Mouse (Mus musculus): ENCODE measurements around the gene Epb41l4b. TPM values are rescaled to one million over a fixed set of nuclear protein-coding genes. Genes with fewer than 3 reads are reported as not detected.

Gene Epb41l4b
- total and polyA plus RNA-seq, 2 experiments from 2014 or later, result 1.8 to 6.2 TPM

GRCm38 (mm10) chr4:57067801-57068200, 75.4 kb downstream of the Epb41l4b start:
- Histone ChIP-seq H3K27me3 (ENCODE audit: insufficient read depth, low read length) (no peaks in the 10 kb centered on the region), H3K4me2 (ENCODE audit: low read depth) (no peak overlapping the region), H3K4me1 (ENCODE audit: insufficient read depth) (no peaks in the 10 kb centered on the region), H3K27ac (ENCODE audit: low read depth, low read length) (no peak overlapping the region), H3K9ac (no peak overlapping the region), H3K36me3 (ENCODE audit: insufficient read depth) (no peaks in the 10 kb centered on the region), H3K4me3 (ENCODE audit: low read depth, low read length) (no peak overlapping the region), H3K9me3 (ENCODE audit: low read length) (no peaks in the 10 kb centered on the region)
- WGBS, result 73% methylated on average over 5 of the region's 5 CpGs
- TF ChIP-seq CTCF (IDR thresholded peaks at IDR 0.05; ENCODE audit: low read depth), result no peak
- no peak for ATAC-seq
- DNase-seq, result no peak

- DNase-seq (no peak), ATAC-seq (no peak)
- Histone ChIP-seq H3K27me3 (ENCODE audit: insufficient read depth, low read length) (no peaks in the 10 kb centered on the region), H3K9ac (no peak overlapping the region), H3K27ac (ENCODE audit: low read depth, low read length) (no peak overlapping the region), H3K36me3 (ENCODE audit: insufficient read depth) (no peaks in the 10 kb centered on the region), H3K4me1 (ENCODE audit: insufficient read depth) (no peaks in the 10 kb centered on the region), H3K4me2 (ENCODE audit: low read depth) (no peak overlapping the region), H3K4me3 (ENCODE audit: low read depth, low read length) (no peak overlapping the region), H3K9me3 (ENCODE audit: low read length) (no peaks in the 10 kb centered on the region)
- WGBS, result 88% methylated on average over 2 of the region's 2 CpGs
- no peak for TF ChIP-seq CTCF (IDR thresholded peaks at IDR 0.05; ENCODE audit: low read depth)
These were observed 76.3 kb downstream of the Epb41l4b start for GRCm38 (mm10) chr4:57066936-57067335.

GRCm38 (mm10) chr4:57065273-57065672, 78.0 kb downstream of the Epb41l4b start:
- ATAC-seq, result peak; percentile 55; the same call in 1 of the 2 replicates
- no peaks in the 10 kb centered on the region for H3K36me3 ChIP-seq (ENCODE audit: insufficient read depth)

GRCm38 (mm10) chr4:57064830-57065229, 78.4 kb downstream of the Epb41l4b start:
- Histone ChIP-seq H3K27ac (ENCODE audit: low read depth, low read length) (no peak overlapping the region), H3K27me3 (ENCODE audit: insufficient read depth, low read length) (no peaks in the 10 kb centered on the region), H3K4me2 (ENCODE audit: low read depth) (no peak overlapping the region), H3K4me1 (ENCODE audit: insufficient read depth) (no peaks in the 10 kb centered on the region), H3K9me3 (ENCODE audit: low read length) (no peaks in the 10 kb centered on the region), H3K9ac (no peak overlapping the region), H3K36me3 (ENCODE audit: insufficient read depth) (no peaks in the 10 kb centered on the region), H3K4me3 (ENCODE audit: low read depth, low read length) (no peak overlapping the region)
- ATAC-seq (no peak), DNase-seq (no peak)
- 17% methylated on average over 2 of the region's 2 CpGs for WGBS
- no peak for TF ChIP-seq CTCF (IDR thresholded peaks at IDR 0.05; ENCODE audit: low read depth)

More at GRCm38 (mm10) chr4:57065273-57065672, 78.0 kb downstream of the Epb41l4b start:
- peak; percentile 85 for TF ChIP-seq CTCF (IDR thresholded peaks at IDR 0.05; ENCODE audit: low read depth)
- Histone ChIP-seq H3K27me3 (ENCODE audit: insufficient read depth, low read length) (no peaks in the 10 kb centered on the region), H3K9ac (no peak overlapping the region), H3K4me1 (ENCODE audit: insufficient read depth) (no peaks in the 10 kb centered on the region), H3K9me3 (ENCODE audit: low read length) (no peaks in the 10 kb centered on the region), H3K27ac (ENCODE audit: low read depth, low read length) (no peak overlapping the region), H3K4me3 (ENCODE audit: low read depth, low read length) (no peak overlapping the region), H3K4me2 (ENCODE audit: low read depth) (no peak overlapping the region)
- DNase-seq, result peak; percentile 77
- WGBS, result 27% methylated on average over 4 of the region's 4 CpGs

- H3K36me3 ChIP-seq (ENCODE audit: insufficient read depth), result no peaks in the 10 kb centered on the region
- no peak overlapping the region for H3K4me2 ChIP-seq (ENCODE audit: low read depth)
- no peak for DNase-seq
- no peak overlapping the region for H3K4me3 ChIP-seq (ENCODE audit: low read depth, low read length)
- H3K9ac ChIP-seq, result no peak overlapping the region
- H3K27ac ChIP-seq (ENCODE audit: low read depth, low read length), result no peak overlapping the region
- H3K9me3 ChIP-seq (ENCODE audit: low read length), result no peaks in the 10 kb centered on the region
- no peaks in the 10 kb centered on the region for H3K27me3 ChIP-seq (ENCODE audit: insufficient read depth, low read length)
- H3K4me1 ChIP-seq (ENCODE audit: insufficient read depth), result no peaks in the 10 kb centered on the region
- TF ChIP-seq CTCF (IDR thresholded peaks at IDR 0.05; ENCODE audit: low read depth), result no peak
- peak; percentile 55; the same call in 1 of the 2 replicates for ATAC-seq
- 74% methylated on average over 15 of the region's 15 CpGs for WGBS
These were observed 82.9 kb downstream of the Epb41l4b start for GRCm38 (mm10) chr4:57060319-57060831.

GRCm38 (mm10) chr4:57058623-57059022, 84.6 kb downstream of the Epb41l4b start:
- Histone ChIP-seq H3K27ac (ENCODE audit: low read depth, low read length) (no peak overlapping the region), H3K9ac (no peak overlapping the region), H3K4me1 (ENCODE audit: insufficient read depth) (no peaks in the 10 kb centered on the region), H3K27me3 (ENCODE audit: insufficient read depth, low read length) (no peaks in the 10 kb centered on the region), H3K9me3 (ENCODE audit: low read length) (no peaks in the 10 kb centered on the region), H3K4me2 (ENCODE audit: low read depth) (no peak overlapping the region), H3K4me3 (ENCODE audit: low read depth, low read length) (no peak overlapping the region), H3K36me3 (ENCODE audit: insufficient read depth) (no peaks in the 10 kb centered on the region)
- ATAC-seq (no peak), DNase-seq (no peak)
- no peak for TF ChIP-seq CTCF (IDR thresholded peaks at IDR 0.05; ENCODE audit: low read depth)
- 71% methylated on average over 2 of the region's 2 CpGs for WGBS

- Histone ChIP-seq H3K36me3 (ENCODE audit: insufficient read depth) (no peaks in the 10 kb centered on the region), H3K27ac (ENCODE audit: low read depth, low read length) (no peak overlapping the region), H3K9me3 (ENCODE audit: low read length) (no peaks in the 10 kb centered on the region), H3K4me1 (ENCODE audit: insufficient read depth) (no peaks in the 10 kb centered on the region), H3K9ac (no peak overlapping the region), H3K4me3 (ENCODE audit: low read depth, low read length) (no peak overlapping the region), H3K27me3 (ENCODE audit: insufficient read depth, low read length) (no peaks in the 10 kb centered on the region), H3K4me2 (ENCODE audit: low read depth) (no peak overlapping the region)
- TF ChIP-seq CTCF (IDR thresholded peaks at IDR 0.05; ENCODE audit: low read depth), result no peak
- no peak for DNase-seq
- 96% methylated on average over 4 of the region's 4 CpGs for WGBS
- no peak for ATAC-seq
These were observed 85.6 kb downstream of the Epb41l4b start for GRCm38 (mm10) chr4:57057637-57058036.

Measured in forebrain, postnatal 0 days (tissue).